Mouse (Mus musculus) left cerebral cortex, adult 2 months (tissue): Measurements from ENCODE around the gene Gm19965. TPM values are rescaled to one million over a fixed set of nuclear protein-coding genes. Genes with fewer than 3 reads are reported as not detected.

Experiments
- DNase-seq, 2 experiments: peaks; one replicate each; pipeline ENCODE4 v3.0.0; 2021 to 2022; ENCODE audit warnings: low spot score in 2 of 2, mixed read lengths in 1 of 2; ENCODE audit errors: extremely low spot score in 1 of 2
- H3K27ac ChIP-seq: fragments of 200-600 bp; 2 replicates; pipeline ENCODE4 v1.8.1; 2022
- H3K4me3 ChIP-seq: fragments of 200-600 bp; 2 replicates; pipeline ENCODE4 v1.8.1; 2022
- CTCF ChIP-seq: fragments of 200-600 bp; IDR thresholded peaks from 2 replicates; pipeline ENCODE4 v1.8.1; 2022; ENCODE audit warnings: antibody characterized with exemption, mild to moderate bottlenecking, moderate library complexity
- intact Hi-C: fragments of 180-260 bp; cut with DNase I; formaldehyde crosslinking; loops from one replicate; pipeline ENCODE4 v1.15.1; 2025
- long read RNA-seq, 2 experiments: library from polyadenylated mRNA; stranded (forward); transcript quantifications; one replicate each; pipeline ENCODE4 v2.0.0; 2021; ENCODE audit warnings: borderline mapping rate in 2 of 2
- total RNA-seq, 2 experiments: library from RNA; stranded (reverse); gene quantifications; 2 replicates each; pipeline ENCODE4 v1.2.3; 2021

The Gm19965 gene
- not detected for total RNA-seq
- long read RNA-seq, experiment 1, result 0 reads
- long read RNA-seq, experiment 2, result 0 reads

DNA sequence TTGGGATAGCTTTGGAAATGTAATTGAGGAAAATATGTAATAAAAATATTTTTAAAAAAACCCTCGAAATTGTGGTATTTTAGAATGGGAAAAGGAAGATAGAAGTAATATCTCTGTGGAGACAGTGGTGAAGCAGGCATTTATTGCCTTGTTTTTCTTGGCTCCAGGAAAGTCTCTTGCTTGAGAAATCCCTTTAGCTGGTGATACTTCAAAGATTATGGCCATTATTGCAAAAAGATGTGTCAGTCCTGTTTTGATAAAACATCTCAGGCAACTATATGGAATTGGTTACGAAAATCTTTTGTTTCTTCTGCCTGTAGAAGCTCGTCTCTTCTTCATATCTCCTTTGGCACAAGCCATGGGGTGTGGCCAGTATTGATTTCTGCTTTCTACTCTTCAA, at the start of gene Gm19965:
TSS of gene Gm19965 (plus strand) at position 301 of the 400 bp plus-strand sequence.
- no peak for TF ChIP-seq CTCF
- no peak for DNase-seq
- no peak within 1 kb of the TSS for H3K27ac ChIP-seq

DNA sequence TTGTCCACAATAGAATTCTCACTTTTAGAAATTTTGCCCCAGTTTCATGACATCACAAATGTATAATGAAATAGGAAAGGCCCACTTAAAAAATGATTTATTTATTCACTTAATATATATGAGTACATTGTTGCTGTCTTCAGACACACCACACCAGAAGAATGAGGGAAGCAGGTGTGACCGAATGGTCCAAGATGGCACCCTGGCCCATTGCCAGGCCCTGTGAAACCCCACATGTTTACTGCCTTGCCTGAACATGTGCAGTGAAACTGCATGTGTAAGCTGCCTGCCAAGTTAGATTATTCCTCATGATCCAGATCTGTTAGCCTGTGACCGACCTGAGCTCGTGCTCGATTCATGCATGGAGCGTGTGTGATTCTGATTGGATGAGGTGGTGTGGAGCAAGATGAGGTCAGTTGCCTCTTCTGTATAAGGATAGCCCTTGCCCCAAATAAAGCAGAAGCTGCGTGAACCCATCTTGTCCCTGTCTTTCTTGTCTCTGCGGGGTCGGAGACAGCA, 20.3 kb upstream of the Gm19965 start:
- DNase-seq, result no peak
- no peak for TF ChIP-seq CTCF
- intact Hi-C loops, result no loop called here
- Histone ChIP-seq H3K27ac (no peak overlapping the region), H3K4me3 (no peak overlapping the region)

More for the DNA sequence above, at the start of gene Gm19965:
- intact Hi-C loops, result no loop called here
- H3K4me3 ChIP-seq, result no peak within 1 kb of the TSS
